Mouse (Mus musculus) olfactory bulb, adult 2 months (tissue): ENCODE results near the gene Foxf1. TPM values are rescaled to one million over a fixed set of nuclear protein-coding genes. Genes with fewer than 3 reads are reported as not detected.

Experiments
- H3K27ac ChIP-seq: fragments of 200-500 bp; 2 replicates; pipeline ENCODE4 v1.5.1; 2012; ENCODE audit warnings: low read depth, low read length; ENCODE audit not compliant: insufficient read depth
- H3K4me1 ChIP-seq: fragments of 200-500 bp; 2 replicates; pipeline ENCODE4 v1.6.1; 2012; ENCODE audit warnings: low read length; ENCODE audit not compliant: control insufficient read depth, insufficient read depth
- H3K4me3 ChIP-seq: fragments of 200-500 bp; 2 replicates; pipeline ENCODE4 v1.5.1; 2012; ENCODE audit warnings: mild to moderate bottlenecking, low read depth, low read length, moderate library complexity; ENCODE audit not compliant: insufficient read depth
- CTCF ChIP-seq: fragments of 200-500 bp; IDR thresholded peaks from 2 replicates; pipeline ENCODE4 v1.5.1; 2012; ENCODE audit warnings: low read depth, mild to moderate bottlenecking, low read length, moderate library complexity; ENCODE audit not compliant: insufficient read depth
- POLR2A ChIP-seq: fragments of 200-500 bp; IDR thresholded peaks from 2 replicates; pipeline ENCODE4 v1.6.1; 2012; ENCODE audit warnings: mild to moderate bottlenecking, low read depth, low read length, moderate library complexity; ENCODE audit not compliant: insufficient read depth
- WGBS: fragments of 180-500 bp; shearing (Covaris S2); methylation state at CpG from one replicate; pipeline ENCODE4 v1.1.7; 2018; 5-methylcytosine and 5-hydroxymethylcytosine counted together
- polyA plus RNA-seq: library from polyadenylated mRNA; stranded (reverse); fragments of >200 nt; gene quantifications from 2 replicates; pipeline ENCODE4 v1.2.4, GENCODE M21; 2012; ENCODE audit warnings: low replicate concordance; ENCODE audit not compliant: missing spikeins, insufficient read depth, insufficient read length

Gene Foxf1
- polyA plus RNA-seq, 1 experiment, result not detected

DNA sequence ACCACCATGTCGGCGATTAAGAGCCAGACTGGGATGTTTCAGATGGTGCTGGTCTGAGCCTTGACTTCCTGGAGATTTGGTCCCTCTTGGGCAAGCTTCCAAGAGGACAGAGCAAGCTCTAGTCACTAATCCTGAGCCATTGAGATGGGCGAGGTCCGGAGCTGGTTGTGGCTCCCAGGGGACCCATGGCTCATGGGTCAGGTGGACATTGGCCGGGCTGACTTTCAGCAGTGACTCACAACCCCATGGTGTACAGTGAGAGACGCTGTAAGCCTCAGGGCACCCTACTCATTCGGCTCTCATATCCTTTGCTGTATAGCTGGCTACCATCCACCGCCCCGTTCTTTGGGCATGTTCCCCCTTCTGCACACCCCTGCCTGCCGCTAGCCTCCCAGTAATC is 49.9 kb downstream of the Foxf1 start:
- no peak overlapping the region for H3K27ac ChIP-seq
- TF ChIP-seq CTCF (no peak), POLR2A (no peak)
- WGBS, result 92% methylated on average over 10 of the region's 10 CpGs
- no peaks in the 10 kb centered on the region for H3K4me1 ChIP-seq
- H3K4me3 ChIP-seq, result no peak overlapping the region

DNA sequence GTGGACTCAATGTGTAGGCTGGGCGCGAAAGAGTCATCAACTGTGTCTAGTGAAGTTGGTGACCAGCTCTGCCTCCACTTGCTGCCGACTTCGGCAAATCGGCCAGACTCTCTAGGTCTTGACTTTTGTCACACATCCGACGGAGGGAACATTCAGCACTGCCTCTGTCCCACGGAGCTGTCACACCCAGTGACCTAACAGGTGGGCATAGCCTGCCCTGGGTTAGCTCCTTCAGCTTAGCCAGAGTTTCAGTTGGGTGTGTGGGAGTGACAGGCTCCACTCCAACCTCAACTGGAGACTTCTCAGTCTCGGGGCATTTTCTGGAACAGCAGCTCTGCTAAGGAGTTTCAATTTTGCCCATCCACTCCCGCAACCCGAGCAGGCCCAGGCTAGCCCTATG is 50.3 kb downstream of the Foxf1 start:
- TF ChIP-seq CTCF, result no peak
- TF ChIP-seq POLR2A, result no peak
- Histone ChIP-seq H3K4me1 (no peaks in the 10 kb centered on the region), H3K27ac (no peak overlapping the region), H3K4me3 (no peak overlapping the region)
- WGBS, result 90% methylated on average over 11 of the region's 11 CpGs

DNA sequence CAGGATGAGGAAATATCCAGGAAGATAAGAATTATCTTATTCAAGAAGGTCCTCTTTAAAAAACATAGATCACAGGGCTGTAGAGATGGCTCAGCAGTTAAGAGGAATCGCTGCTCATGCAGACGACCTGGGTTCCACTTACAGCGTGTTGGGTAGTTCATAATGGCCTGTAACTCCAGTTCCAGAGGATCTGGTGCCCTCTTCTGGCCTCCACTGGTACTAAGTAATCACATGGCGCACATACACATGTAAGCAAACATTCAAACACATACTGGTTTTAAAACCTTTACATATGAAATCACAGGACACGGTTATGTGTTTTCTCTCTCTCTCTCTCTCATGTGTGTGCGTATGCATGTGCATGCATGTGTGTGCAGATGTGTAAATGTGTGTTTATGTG is 52.7 kb downstream of the Foxf1 start:
- Histone ChIP-seq H3K27ac (no peak overlapping the region), H3K4me1 (no peaks in the 10 kb centered on the region), H3K4me3 (no peak overlapping the region)
- TF ChIP-seq POLR2A (no peak), CTCF (no peak)
- WGBS, result 94% methylated on average over 6 of the region's 6 CpGs

Other genes starting within 250 kb of the Foxf1 start
- not detected in 2 replicates for gene Mthfsd, start 24.0 kb downstream of the Foxf1 start, polyA plus RNA-seq
- gene Foxc2, start 31.8 kb downstream of the Foxf1 start, polyA plus RNA-seq, result not detected in 2 replicates
- not detected in 2 replicates for gene Foxl1, start 43.6 kb downstream of the Foxf1 start, polyA plus RNA-seq